Mouse (Mus musculus) lung, postnatal 0 days (tissue): ENCODE measurements around the gene Ap1m1. TPM values are rescaled to one million over a fixed set of nuclear protein-coding genes. Genes with fewer than 3 reads are reported as not detected.
A peak's percentile ranks its signal among the peaks of the same experiment; 100 is the strongest.

ENCODE experiments used
- ATAC-seq: fragments of 200-750 bp; cut with Nextera tagmentation; 2 replicates; pipeline ENCODE4 v1.8.0; 2017; ENCODE audit warnings: moderate library complexity
- DNase-seq: peaks from one replicate; pipeline ENCODE4 v3.0.0-alpha.2; 2016; ENCODE audit warnings: low spot score
- H3K27ac ChIP-seq: fragments of 300-500 bp; sonication (generic); 2 replicates; pipeline ENCODE4 v1.5.1; 2014; ENCODE audit warnings: antibody characterized with exemption, mild to moderate bottlenecking, low read length, mixed read lengths
- H3K27me3 ChIP-seq: fragments of 300-500 bp; sonication (generic); replicated peaks from 2 replicates; pipeline ENCODE4 v1.6.1; 2014; ENCODE audit warnings: low read length, mixed read lengths; ENCODE audit not compliant: insufficient read depth
- H3K36me3 ChIP-seq: fragments of 300-500 bp; sonication (generic); 2 replicates; pipeline ENCODE4 v1.6.1; 2014; ENCODE audit warnings: low read length, mixed read lengths; ENCODE audit not compliant: insufficient read depth
- H3K4me1 ChIP-seq: fragments of 300-500 bp; sonication (generic); 2 replicates; pipeline ENCODE4 v1.6.1; 2014; ENCODE audit warnings: antibody characterized with exemption, low read depth, low read length, mixed read lengths; ENCODE audit not compliant: insufficient read depth
- H3K4me2 ChIP-seq: fragments of 300-500 bp; sonication (generic); replicated peaks from 2 replicates; pipeline ENCODE4 v1.6.1; 2014; ENCODE audit warnings: low read depth, mild to moderate bottlenecking, low read length, moderate library complexity, mixed read lengths
- H3K4me3 ChIP-seq: fragments of 300-500 bp; sonication (generic); 2 replicates; pipeline ENCODE4 v1.5.1; 2014; ENCODE audit warnings: low read depth, low read length
- H3K9ac ChIP-seq: fragments of 300-500 bp; sonication (generic); replicated peaks from 2 replicates; pipeline ENCODE4 v1.6.1; 2014; ENCODE audit warnings: low read depth, mild to moderate bottlenecking
- H3K9me3 ChIP-seq: fragments of 300-500 bp; sonication (generic); 2 replicates; pipeline ENCODE4 v1.6.1; 2016; ENCODE audit warnings: low read length, mixed read lengths
- CTCF ChIP-seq: IDR thresholded peaks from 2 replicates; pipeline ENCODE4 v1.5.1; 2016; ENCODE audit warnings: antibody characterized with exemption, mild to moderate bottlenecking
- EP300 ChIP-seq: IDR thresholded peaks from 2 replicates; pipeline ENCODE4 v1.6.1; 2016; ENCODE audit warnings: antibody characterized with exemption, mild to moderate bottlenecking, control low read depth
- WGBS: fragments of 180-500 bp; shearing (Covaris S2); extraction: QIAGEN DNeasy Blood & Tissue Kit; methylation state at CpG from one replicate; pipeline ENCODE4 v1.1.7; 2014; 5-methylcytosine and 5-hydroxymethylcytosine counted together
- polyA plus RNA-seq: library from polyadenylated mRNA; unstranded; fragments of >200 nt; fragmentation: Nextera tagmentation; extraction: Ambion mirVana; gene quantifications from 2 replicates; pipeline ENCODE4 v1.2.1, GENCODE M21; 2015

Ap1m1 gene
- polyA plus RNA-seq, 1 experiment from 2014 or later, result 68.2 TPM

GRCm38 (mm10) chr8:72273807-72274206 lies 34.0 kb downstream of the Ap1m1 start:
- Histone ChIP-seq H3K27me3 (no peaks in the 10 kb centered on the region), H3K4me1 (no peaks in the 10 kb centered on the region), H3K9ac (no peak overlapping the region), H3K4me2 (no peak overlapping the region), H3K4me3 (no peak overlapping the region), H3K36me3 (no peaks in the 10 kb centered on the region), H3K9me3 (no peaks in the 10 kb centered on the region), H3K27ac (no peak overlapping the region)
- 65% methylated on average over 5 of the region's 5 CpGs for WGBS
- TF ChIP-seq CTCF (no peak), EP300 (no peak)
- ATAC-seq, result no peak
- DNase-seq, result no peak

GRCm38 (mm10) chr8:72277244-72277643 lies 37.4 kb downstream of the Ap1m1 start:
- H3K27ac ChIP-seq, result no peak overlapping the region
- 46% methylated on average over 3 of the region's 3 CpGs for WGBS
- H3K27me3 ChIP-seq, result no peaks in the 10 kb centered on the region
- ATAC-seq (no peak), DNase-seq (no peak)
- H3K9me3 ChIP-seq, result no peaks in the 10 kb centered on the region
- no peak overlapping the region for H3K9ac ChIP-seq
- H3K4me2 ChIP-seq, result no peak overlapping the region
- no peak overlapping the region for H3K4me3 ChIP-seq
- no peak for TF ChIP-seq CTCF
- TF ChIP-seq EP300, result no peak
- no peaks in the 10 kb centered on the region for H3K4me1 ChIP-seq
- H3K36me3 ChIP-seq, result no peaks in the 10 kb centered on the region

DNA sequence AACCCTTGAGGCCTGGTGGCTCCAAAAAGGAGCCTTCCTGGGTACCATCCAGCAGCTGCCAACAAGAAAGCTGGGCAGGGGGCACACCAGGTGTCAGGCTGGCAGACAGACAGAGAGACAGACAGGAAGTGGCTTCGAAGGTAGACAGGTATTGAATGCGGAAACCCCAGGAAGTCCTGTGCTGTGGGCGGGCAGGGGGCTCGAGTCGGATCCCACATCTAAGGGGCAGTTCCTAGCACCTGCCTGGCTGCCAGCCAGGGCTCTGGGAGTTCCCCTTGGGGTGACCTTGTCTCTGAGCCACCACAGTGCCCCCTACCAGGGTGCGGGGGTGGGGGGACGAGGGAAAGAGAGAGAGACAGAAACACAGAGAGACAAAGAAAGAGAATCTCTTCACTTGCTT lies 39.3 kb downstream of the Ap1m1 start:
- Histone ChIP-seq H3K9me3 (no peaks in the 10 kb centered on the region), H3K36me3 (no peaks in the 10 kb centered on the region), H3K4me1 (no peaks in the 10 kb centered on the region), H3K27ac (no peak overlapping the region), H3K4me3 (no peak overlapping the region), H3K9ac (no peak overlapping the region), H3K4me2 (no peak overlapping the region), H3K27me3 (no peaks in the 10 kb centered on the region)
- DNase-seq, result no peak
- 79% methylated on average over 7 of the region's 7 CpGs for WGBS
- ATAC-seq, result no peak
- TF ChIP-seq EP300, result no peak
- TF ChIP-seq CTCF, result no peak

DNA sequence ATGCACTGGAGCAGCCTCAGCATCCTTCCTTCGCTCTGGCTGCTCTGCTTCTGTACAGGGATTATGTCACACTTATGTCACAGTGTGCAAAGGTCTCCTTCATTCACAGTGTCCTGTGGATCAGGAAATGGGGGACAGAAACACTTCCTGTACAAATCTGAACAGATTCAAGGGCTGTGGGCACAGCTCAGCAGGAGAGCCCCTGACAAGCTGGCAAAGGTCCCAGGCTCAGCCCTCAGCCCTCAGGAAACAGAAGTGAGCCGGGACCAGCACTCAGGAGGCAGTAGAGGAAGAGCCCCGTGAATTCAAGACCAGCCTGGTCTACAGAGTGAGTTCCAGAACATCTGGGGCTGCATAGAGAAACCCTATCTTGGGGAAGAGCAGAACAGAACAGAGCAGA lies 41.8 kb downstream of the Ap1m1 start:
- peak; percentile 87 for TF ChIP-seq EP300
- no peak for TF ChIP-seq CTCF
- H3K4me1 ChIP-seq, result no peaks in the 10 kb centered on the region
- H3K27me3 ChIP-seq, result no peaks in the 10 kb centered on the region
- peak; percentile 83 for DNase-seq
- 13% methylated on average over 3 of the region's 3 CpGs for WGBS
- no peak overlapping the region for H3K4me3 ChIP-seq
- H3K4me2 ChIP-seq, result no peak overlapping the region
- peak; percentile 93 for ATAC-seq
- no peaks in the 10 kb centered on the region for H3K36me3 ChIP-seq
- H3K27ac ChIP-seq, result 0 out of 2 replicates have a peak overlapping the region, but pooled peaks have one; percentile 23
- H3K9me3 ChIP-seq, result no peaks in the 10 kb centered on the region
- H3K9ac ChIP-seq, result no peak overlapping the region

- TF ChIP-seq CTCF (no peak), EP300 (no peak)
- H3K4me1 ChIP-seq, result no peaks in the 10 kb centered on the region
- no peaks in the 10 kb centered on the region for H3K9me3 ChIP-seq
- no peaks in the 10 kb centered on the region for H3K36me3 ChIP-seq
- DNase-seq, result no peak
- no peaks in the 10 kb centered on the region for H3K27me3 ChIP-seq
- H3K4me3 ChIP-seq, result no peak overlapping the region
- 57% methylated on average over 4 of the region's 4 CpGs for WGBS
- no peak for ATAC-seq
- no peak overlapping the region for H3K4me2 ChIP-seq
- H3K9ac ChIP-seq, result no peak overlapping the region
- H3K27ac ChIP-seq, result no peak overlapping the region
Observed at GRCm38 (mm10) chr8:72285285-72285684, 45.5 kb downstream of the Ap1m1 start.

DNA sequence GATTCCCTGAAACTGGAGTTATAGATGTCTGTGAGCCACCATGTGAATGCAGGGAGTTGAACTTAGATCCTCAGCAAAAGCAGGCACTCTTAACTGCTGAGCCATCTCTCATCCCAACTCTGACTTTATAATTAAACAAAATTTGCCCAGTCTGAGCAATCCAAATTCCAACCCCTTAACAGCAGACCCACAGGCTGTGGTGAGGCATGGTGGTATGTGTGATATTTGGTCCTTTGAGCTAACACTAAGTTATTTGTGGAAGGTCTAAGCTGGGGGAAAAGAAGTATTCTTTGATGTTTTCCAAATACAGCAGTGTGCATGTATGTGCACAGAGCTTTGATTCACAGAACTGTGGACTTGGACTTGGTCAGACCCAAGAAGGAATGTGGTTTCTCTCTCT lies 49.2 kb downstream of the Ap1m1 start:
- ATAC-seq (no peak), DNase-seq (no peak)
- TF ChIP-seq CTCF (no peak), EP300 (no peak)
- Histone ChIP-seq H3K4me1 (no peaks in the 10 kb centered on the region), H3K9me3 (no peaks in the 10 kb centered on the region), H3K36me3 (no peaks in the 10 kb centered on the region), H3K4me3 (no peak overlapping the region), H3K4me2 (no peak overlapping the region), H3K27me3 (no peaks in the 10 kb centered on the region), H3K9ac (no peak overlapping the region), H3K27ac (no peak overlapping the region)

DNA sequence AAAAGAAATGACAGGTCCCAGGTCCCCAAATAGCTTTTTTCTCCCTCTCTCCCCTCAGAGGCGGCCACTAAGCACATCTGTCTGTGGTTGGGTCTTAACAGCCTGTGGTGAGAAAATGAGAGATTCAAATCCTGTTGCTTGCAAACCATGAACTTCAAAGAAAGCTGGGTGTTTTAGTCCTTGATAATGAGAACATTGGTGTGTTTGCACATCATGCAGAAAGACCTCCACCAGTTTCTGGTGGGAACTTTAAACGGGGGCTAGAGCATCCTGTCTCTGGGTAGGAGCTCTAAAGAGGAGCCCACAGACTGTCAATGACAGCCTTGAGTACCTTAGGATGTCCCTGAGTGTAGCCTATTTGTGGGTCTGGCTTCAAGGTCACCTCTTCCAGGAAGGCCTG lies 51.3 kb downstream of the Ap1m1 start:
- H3K27ac ChIP-seq, result no peak overlapping the region
- H3K27me3 ChIP-seq, result no peaks in the 10 kb centered on the region
- no peak overlapping the region for H3K4me2 ChIP-seq
- no peaks in the 10 kb centered on the region for H3K9me3 ChIP-seq
- H3K36me3 ChIP-seq, result no peaks in the 10 kb centered on the region
- H3K9ac ChIP-seq, result no peak overlapping the region
- WGBS, result 60% methylated on average over 2 of the region's 2 CpGs
- no peak for DNase-seq
- H3K4me1 ChIP-seq, result peaks cover 7% of the 10 kb centered on the region
- no peak for ATAC-seq
- no peak overlapping the region for H3K4me3 ChIP-seq
- TF ChIP-seq EP300, result no peak
- no peak for TF ChIP-seq CTCF
